Mouse (Mus musculus) lung, embryonic 14.5 days (tissue): ENCODE data around the gene Osbp2. TPM values are rescaled to one million over a fixed set of nuclear protein-coding genes. Genes with fewer than 3 reads are reported as not detected.

Source experiments
- ATAC-seq: fragments of 200-750 bp; cut with Nextera tagmentation; 2 replicates; pipeline ENCODE4 v1.8.0; 2017; ENCODE audit warnings: mild to moderate bottlenecking, moderate TSS enrichment, moderate library complexity; ENCODE audit not compliant: insufficient read depth
- DNase-seq: peaks from one replicate; pipeline ENCODE4 v3.0.0-alpha.2; 2015
- H3K27ac ChIP-seq: fragments of 300-500 bp; sonication (generic); 2 replicates; pipeline ENCODE4 v1.5.1; 2014; ENCODE audit warnings: low read depth, mild to moderate bottlenecking, moderate library complexity
- H3K27me3 ChIP-seq: fragments of 300-500 bp; sonication (generic); 2 replicates; pipeline ENCODE4 v1.6.1; 2014; ENCODE audit warnings: low read length, control low read depth; ENCODE audit not compliant: insufficient read depth
- H3K36me3 ChIP-seq: fragments of 300-500 bp; sonication (generic); 2 replicates; pipeline ENCODE4 v1.6.1; 2014; ENCODE audit warnings: control low read depth; ENCODE audit not compliant: insufficient read depth
- H3K4me1 ChIP-seq: fragments of 300-500 bp; sonication (generic); 2 replicates; pipeline ENCODE4 v1.6.1; 2014; ENCODE audit warnings: antibody characterized with exemption, control low read depth; ENCODE audit not compliant: insufficient read depth
- H3K4me2 ChIP-seq: fragments of 300-500 bp; sonication (generic); 2 replicates; pipeline ENCODE4 v1.6.1; 2014; ENCODE audit warnings: mild to moderate bottlenecking
- H3K4me3 ChIP-seq: fragments of 300-500 bp; sonication (generic); 2 replicates; pipeline ENCODE4 v1.5.1; 2014; ENCODE audit warnings: low read depth, low read length
- H3K9ac ChIP-seq: fragments of 300-500 bp; sonication (generic); 2 replicates; pipeline ENCODE4 v1.6.1; 2014
- H3K9me3 ChIP-seq: fragments of 300-500 bp; sonication (generic); 2 replicates; pipeline ENCODE4 v1.6.1; 2016; ENCODE audit warnings: low read depth, low read length, control low read depth
- CTCF ChIP-seq: IDR thresholded peaks from 2 replicates; pipeline ENCODE4 v1.5.1; 2016; ENCODE audit warnings: antibody characterized with exemption, low read depth
- WGBS: fragments of 180-500 bp; shearing (Covaris S2); extraction: QIAGEN DNeasy Blood & Tissue Kit; methylation state at CpG from one replicate; pipeline ENCODE4 v1.1.7; 2014; 5-methylcytosine and 5-hydroxymethylcytosine counted together
- polyA plus RNA-seq: library from polyadenylated mRNA; unstranded; fragments of >200 nt; fragmentation: Nextera tagmentation; extraction: Ambion mirVana; gene quantifications from 2 replicates; pipeline ENCODE4 v1.2.1, GENCODE M21; 2014

Osbp2 gene
- polyA plus RNA-seq, 1 experiment from 2014 or later: 0.46 TPM

GRCm38 (mm10) chr11:3761775-3762501 is 101.8 kb downstream of the Osbp2 start:
- H3K27me3 ChIP-seq: peaks cover 46% of the 10 kb centered on the region
- WGBS: under 1% methylated on average over 86 of the region's 90 CpGs

GRCm38 (mm10) chr11:3761339-3761738 is 102.4 kb downstream of the Osbp2 start:
- no peaks in the 10 kb centered on the region for H3K36me3 ChIP-seq
- TF ChIP-seq CTCF: no peak
- no peak overlapping the region for H3K27ac ChIP-seq
- H3K4me1 ChIP-seq: peaks cover 2% of the 10 kb centered on the region; the same call in 1 of the 2 replicates
- WGBS: 10% methylated on average over 11 of the region's 11 CpGs
- ATAC-seq: no peak; the same call in 1 of the 2 replicates
- DNase-seq: no peak
- peak overlapping the region; percentile 56 for H3K4me3 ChIP-seq
- H3K9me3 ChIP-seq: no peaks in the 10 kb centered on the region
- peak overlapping the region; percentile 93 for H3K4me2 ChIP-seq
- H3K27me3 ChIP-seq: peaks cover 46% of the 10 kb centered on the region
- peak overlapping the region; percentile 47; the same call in 1 of the 2 replicates for H3K9ac ChIP-seq

More at GRCm38 (mm10) chr11:3761775-3762501, 101.8 kb downstream of the Osbp2 start:
- peak; percentile 56; the same call in 1 of the 2 replicates for ATAC-seq
- Histone ChIP-seq H3K9me3 (no peaks in the 10 kb centered on the region), H3K4me3 (peak overlapping the region; percentile 56), H3K4me1 (peaks cover 2% of the 10 kb centered on the region; the same call in 1 of the 2 replicates), H3K4me2 (peak overlapping the region; percentile 93), H3K9ac (peak overlapping the region; percentile 47), H3K27ac (no peak overlapping the region), H3K36me3 (no peaks in the 10 kb centered on the region)
- DNase-seq: peak; percentile 39
- TF ChIP-seq CTCF: no peak

- no peak overlapping the region for H3K27ac ChIP-seq
- H3K4me1 ChIP-seq: peaks cover 2% of the 10 kb centered on the region; the same call in 1 of the 2 replicates
- no peak overlapping the region for H3K4me2 ChIP-seq
- H3K36me3 ChIP-seq: no peaks in the 10 kb centered on the region
- H3K27me3 ChIP-seq: peaks cover 46% of the 10 kb centered on the region
- 47% methylated on average over 5 of the region's 5 CpGs for WGBS
- no peak overlapping the region for H3K4me3 ChIP-seq
- H3K9me3 ChIP-seq: no peaks in the 10 kb centered on the region
- no peak for DNase-seq
- no peak overlapping the region for H3K9ac ChIP-seq
- TF ChIP-seq CTCF: no peak
- ATAC-seq: no peak
Measured at GRCm38 (mm10) chr11:3759433-3759832, 104.3 kb downstream of the Osbp2 start.

- Histone ChIP-seq H3K27ac (no peak overlapping the region), H3K9ac (no peak overlapping the region), H3K27me3 (peaks cover 12% of the 10 kb centered on the region), H3K9me3 (no peaks in the 10 kb centered on the region), H3K4me3 (no peak overlapping the region), H3K4me2 (no peak overlapping the region), H3K4me1 (no peaks in the 10 kb centered on the region), H3K36me3 (no peaks in the 10 kb centered on the region)
- DNase-seq: no peak
- WGBS: 39% methylated on average over 4 of the region's 4 CpGs
- TF ChIP-seq CTCF: no peak
- ATAC-seq: no peak
Measured at GRCm38 (mm10) chr11:3755341-3755740, 108.4 kb downstream of the Osbp2 start.

- no peak for TF ChIP-seq CTCF
- no peaks in the 10 kb centered on the region for H3K9me3 ChIP-seq
- WGBS: 43% methylated on average over 7 of the region's 7 CpGs
Measured at GRCm38 (mm10) chr11:3754685-3755084, 109.0 kb downstream of the Osbp2 start.

GRCm38 (mm10) chr11:3753897-3754296 is 109.8 kb downstream of the Osbp2 start:
- 0 out of 2 replicates have a peak, but pooled peaks have one; percentile 11 for TF ChIP-seq CTCF
- H3K4me1 ChIP-seq: no peaks in the 10 kb centered on the region
- no peaks in the 10 kb centered on the region for H3K9me3 ChIP-seq
- WGBS: 46% methylated on average over 9 of the region's 9 CpGs
- no peak overlapping the region for H3K27ac ChIP-seq
- H3K27me3 ChIP-seq: no peaks in the 10 kb centered on the region
- no peak for ATAC-seq
- H3K4me3 ChIP-seq: no peak overlapping the region
- no peak overlapping the region for H3K4me2 ChIP-seq
- no peaks in the 10 kb centered on the region for H3K36me3 ChIP-seq
- no peak for DNase-seq
- no peak overlapping the region for H3K9ac ChIP-seq

More at GRCm38 (mm10) chr11:3754685-3755084, 109.0 kb downstream of the Osbp2 start:
- H3K9ac ChIP-seq: no peak overlapping the region
- H3K36me3 ChIP-seq: no peaks in the 10 kb centered on the region
- DNase-seq (no peak), ATAC-seq (no peak)
- H3K4me3 ChIP-seq: no peak overlapping the region
- no peak overlapping the region for H3K4me2 ChIP-seq
- no peak overlapping the region for H3K27ac ChIP-seq
- H3K27me3 ChIP-seq: peaks cover 5% of the 10 kb centered on the region
- no peaks in the 10 kb centered on the region for H3K4me1 ChIP-seq

- H3K4me1 ChIP-seq: no peaks in the 10 kb centered on the region
- H3K9ac ChIP-seq: no peak overlapping the region
- no peaks in the 10 kb centered on the region for H3K9me3 ChIP-seq
- no peak overlapping the region for H3K4me2 ChIP-seq
- 58% methylated on average over 3 of the region's 3 CpGs for WGBS
- H3K27ac ChIP-seq: no peak overlapping the region
- H3K27me3 ChIP-seq: no peaks in the 10 kb centered on the region
- ATAC-seq: no peak
- no peak overlapping the region for H3K4me3 ChIP-seq
- no peak for DNase-seq
- TF ChIP-seq CTCF: no peak
- no peaks in the 10 kb centered on the region for H3K36me3 ChIP-seq
Measured at GRCm38 (mm10) chr11:3752766-3753165, 110.9 kb downstream of the Osbp2 start.
